19 mouse cellular contexts compared by ENCODE assay signal in the genomic region with DNA sequence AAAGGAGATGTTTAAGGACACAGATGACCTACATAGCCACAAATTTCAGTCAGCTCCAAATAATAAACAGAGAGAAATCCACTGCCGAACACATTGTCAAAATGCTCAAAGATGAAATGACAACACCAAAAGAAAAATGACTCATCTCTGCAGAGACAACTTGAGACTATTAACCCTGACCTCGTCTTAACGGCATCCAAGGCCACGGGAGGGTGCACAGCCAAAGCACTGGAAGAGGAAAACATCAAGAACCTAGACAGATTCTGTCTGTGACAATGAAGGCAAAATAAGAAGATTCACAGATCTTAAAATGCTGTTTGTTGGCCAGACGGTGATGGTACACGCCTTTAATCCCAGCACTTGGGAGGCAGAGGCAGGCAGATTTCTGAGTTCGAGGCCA.
DNase-seq lines count a peak whose midpoint lies in the region; ATAC-seq lines count a peak whose summit lies in the region.
"Had no signal": no experiment of that assay in that cellular context is flagged by ENCODE, and none has a peak within 500 bp of the region (broad histone marks: within the 10 kb centered on the region; RNA-seq: fewer than 3 reads in every experiment).

No protein-coding gene starts in this region.

- no peak for ATAC-seq in cerebellum, adult (ENCODE audit: insufficient number of reproducible peaks, low FRiP score, low TSS enrichment)
- ATAC-seq: activated CD4-positive, CD25-positive, alpha-beta regulatory T cell, adult 4 months; CD4-positive, CD25-positive, alpha-beta regulatory T cell, adult 4 months; forebrain, embryonic 13.5 days; forebrain, embryonic 15.5 days; Patski had no signal

- peak; percentile 69 to 76 for DNase-seq in adrenal gland, adult (ENCODE audit: inconsistent age in 2 of 2, low spot score in 1 of 2)
- no peak for DNase-seq in adrenal gland, postnatal 4 days (ENCODE audit: low spot score in 2 of 2)
- DNase-seq in adrenal gland, postnatal 10 days: peak; percentile 29
- peak; percentile 27 for DNase-seq in adrenal gland, postnatal 25 days
- peak; percentile 20 for DNase-seq in brain, adult 2 months (ENCODE audit: low read depth, low spot score)
- no peak for DNase-seq in lung, postnatal 36 days
- DNase-seq in heart, adult 9 months (ENCODE audit: low spot score in 2 of 2): no peak
- DNase-seq: B cell, adult 2 months; cerebellum, adult 11-12 months; cerebellum, adult 2 months; cerebellum, adult 9-10 months; cerebellum, postnatal 10 days; cerebellum, postnatal 25 days had no signal

Comparison
In these comparisons a context has a peak if more than half of its experiments do, and no peak if none do; other contexts are left out.
1. DNase-seq: peak in adrenal gland, adult (2 of 2), adrenal gland, postnatal 10 days (single experiment), adrenal gland, postnatal 25 days (single experiment) and brain, adult 2 months (single experiment); none in adrenal gland, postnatal 4 days (0 of 2), lung, postnatal 36 days (single experiment) and heart, adult 9 months (0 of 2).